Mouse (Mus musculus): ENCODE measurements around the gene Myrf.

DNA sequence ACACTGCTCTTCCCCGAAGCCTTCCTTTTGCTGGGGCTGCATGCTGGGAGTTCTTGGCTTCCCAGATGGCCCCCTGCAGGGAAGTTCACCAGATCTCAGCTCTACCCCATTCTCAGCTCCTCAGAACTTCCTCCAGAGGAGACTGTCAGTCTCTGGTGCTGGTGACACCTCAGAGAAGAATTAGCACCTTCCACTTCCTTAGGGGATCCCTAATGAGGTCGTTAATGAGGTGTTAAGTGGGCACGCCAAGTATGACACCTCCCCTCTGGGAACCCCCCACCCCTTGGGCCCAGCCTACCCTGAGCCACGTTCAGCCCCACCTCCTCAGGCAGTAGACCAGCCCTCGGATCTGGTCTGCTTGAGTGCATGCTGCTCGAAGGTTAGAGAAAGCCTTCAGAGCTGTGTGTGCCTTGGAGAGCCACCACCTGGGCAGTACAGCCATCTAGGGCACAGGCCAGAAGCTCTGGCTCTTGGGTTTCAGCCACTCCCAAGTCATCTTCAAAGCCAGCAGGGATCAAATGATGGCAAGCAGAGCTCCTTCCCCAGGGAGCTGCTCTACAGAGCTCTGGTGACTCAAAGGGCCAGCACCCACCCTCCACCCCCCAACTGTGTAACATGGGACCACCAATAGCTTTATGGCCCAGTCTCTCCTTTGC lies 38.2 kb upstream of the Myrf start:
- TF ChIP-seq CTCF (IDR thresholded peaks at IDR 0.05), result no peak
- no peak for TF ChIP-seq EP300 (IDR thresholded peaks at IDR 0.05)
